8 mouse cellular contexts compared by ENCODE assay signal in genomic region chr1:36535477-36536396, GRCm38 (mm10). TPM values are rescaled to one million over a fixed set of nuclear protein-coding genes. Genes with fewer than 3 reads are reported as not detected.
A peak's percentile ranks its signal among the peaks of the same experiment; 100 is the strongest.
DNase-seq lines count a peak whose midpoint lies in the region.

No protein-coding gene starts in this region.

- intact Hi-C loops in heart, postnatal 36 days (cut with DNase I): no loop called here

- peak; percentile 82 for DNase-seq in adrenal gland, postnatal 14 days
- no peak for DNase-seq in adrenal gland, adult 18-20 months (ENCODE audit: low spot score in 2 of 2)
- peak; percentile 86 for DNase-seq in brain, adult 2 months (ENCODE audit: low read depth, low spot score)
- DNase-seq in gastrocnemius, postnatal 25 days: peak; percentile 86
- peak; percentile 57 to 65 for DNase-seq in heart, postnatal 36 days
- no peak for DNase-seq in right cerebral cortex, adult 18-20 months
- DNase-seq in right cerebral cortex, adult 2 months (ENCODE audit: low spot score in 2 of 2): no peak
- DNase-seq in right cerebral cortex, postnatal 36 days (ENCODE audit: low spot score in 2 of 2): no peak

RNA-seq across cellular contexts. Expression of gene Ankrd23, which starts 0.9 kb away (rescaled TPM):
- 8.9 and 9.7 TPM in 2 replicates for total RNA-seq in adrenal gland, postnatal 14 days (2021)
- 10 to 100 TPM; 10.3 to 10.6 TPM for total RNA-seq in adrenal gland, adult 18-20 months (2021)
- total RNA-seq in gastrocnemius, postnatal 25 days (2021): 1,000 to 10,000 TPM; 1,576 to 3,128 TPM
- total RNA-seq in heart, postnatal 36 days (2021): 100 to 1,000 TPM; 203 to 373 TPM

RNA-seq across cellular contexts. Expression of gene Gm42417, which starts 3.5 kb away (rescaled TPM):
- 2.1 TPM in 1 of 2 replicates, not detected in the other for total RNA-seq in adrenal gland, postnatal 14 days (2021)
- not detected for total RNA-seq in adrenal gland, adult 18-20 months (2021)
- 1,000 to 10,000 TPM in 1 of 2 experiments, 100 to 1,000 TPM in 1; 766 to 1,527 TPM for total RNA-seq in gastrocnemius, postnatal 25 days (2021)
- total RNA-seq in heart, postnatal 36 days (2021): 100 to 1,000 TPM in 1 of 2 experiments, 10 to 100 TPM in 1; 93.9 to 209 TPM

RNA-seq across cellular contexts. Expression of gene Ankrd39, which starts 11.5 kb away (rescaled TPM):
- total RNA-seq in adrenal gland, postnatal 14 days (2021): 11.7 and 15.3 TPM in 2 replicates
- total RNA-seq in adrenal gland, adult 18-20 months (2021): 10 to 100 TPM; 11.0 to 11.1 TPM
- 1 to 10 TPM; 7.7 to 8.2 TPM for total RNA-seq in gastrocnemius, postnatal 25 days (2021)
- 1 to 10 TPM; 7.3 to 7.8 TPM for total RNA-seq in heart, postnatal 36 days (2021)

RNA-seq across cellular contexts. Expression of gene Sema4c, which starts 22.4 kb away (rescaled TPM):
- 20.7 and 27.9 TPM in 2 replicates for total RNA-seq in adrenal gland, postnatal 14 days (2021)
- 10 to 100 TPM; 13.7 to 15.8 TPM for total RNA-seq in adrenal gland, adult 18-20 months (2021)
- 1 to 10 TPM; 5.1 to 6.0 TPM for total RNA-seq in gastrocnemius, postnatal 25 days (2021)
- 10 to 100 TPM; 15.0 to 17.1 TPM for total RNA-seq in heart, postnatal 36 days (2021)

RNA-seq across cellular contexts. Expression of gene Cnnm3, which starts 24.1 kb away (rescaled TPM):
- 26.3 and 27.5 TPM in 2 replicates for total RNA-seq in adrenal gland, postnatal 14 days (2021)
- 10 to 100 TPM; 20.8 to 28.9 TPM for total RNA-seq in adrenal gland, adult 18-20 months (2021)
- total RNA-seq in gastrocnemius, postnatal 25 days (2021): 1 to 10 TPM; 7.4 to 9.7 TPM
- total RNA-seq in heart, postnatal 36 days (2021): 10 to 100 TPM; 16.0 to 19.2 TPM

Comparison
In these comparisons a context has a peak if more than half of its experiments do, and no peak if none do; other contexts are left out.
1. DNase-seq: peak in adrenal gland, postnatal 14 days (single experiment), brain, adult 2 months (single experiment), gastrocnemius, postnatal 25 days (single experiment) and heart, postnatal 36 days (2 of 2); none in adrenal gland, adult 18-20 months (0 of 2), right cerebral cortex, adult 18-20 months (single experiment), right cerebral cortex, adult 2 months (0 of 2) and right cerebral cortex, postnatal 36 days (0 of 2).
2. RNA of gene Ankrd23, which starts 0.9 kb away (total RNA-seq): 1,576 to 3,128 TPM in gastrocnemius, postnatal 25 days and 203 to 373 TPM in heart, postnatal 36 days; 10.3 to 10.6 TPM in adrenal gland, adult 18-20 months and 8.9 to 9.7 TPM in adrenal gland, postnatal 14 days; every median in the first group is over 10 times any median in the second.
3. RNA of gene Gm42417, which starts 3.5 kb away (total RNA-seq): 766 to 1,527 TPM in gastrocnemius, postnatal 25 days and 93.9 to 209 TPM in heart, postnatal 36 days; 2.1 TPM in adrenal gland, postnatal 14 days and not detected in adrenal gland, adult 18-20 months; every median in the first group is over 10 times any median in the second.